Mouse (Mus musculus) cerebellum, adult 11 months (tissue): ENCODE measurements around the gene Lgals3bp.

Experiments used
- DNase-seq: peaks from one replicate; pipeline ENCODE4 v3.0.0; 2022

The Lgals3bp gene

DNA sequence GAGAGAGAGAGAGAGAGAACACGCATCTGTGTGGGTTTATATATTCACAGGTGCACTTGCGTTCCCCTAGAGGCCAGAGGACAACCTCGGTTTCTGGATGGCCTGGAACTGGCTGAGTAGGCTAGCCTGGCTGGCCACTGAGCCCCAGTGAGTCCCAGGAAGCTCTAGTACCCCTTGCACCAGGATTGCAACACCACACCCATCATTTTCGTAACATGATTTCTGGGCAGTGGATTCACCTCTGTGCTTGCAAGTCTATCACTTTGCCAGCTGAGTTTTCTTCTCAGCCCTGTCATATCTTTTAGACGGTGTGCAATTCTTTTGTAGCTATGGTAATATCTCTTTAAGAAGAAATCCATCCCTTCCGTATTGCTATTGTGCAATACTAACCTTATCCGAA is 18.4 kb upstream of the Lgals3bp start:
- no peak for DNase-seq

DNA sequence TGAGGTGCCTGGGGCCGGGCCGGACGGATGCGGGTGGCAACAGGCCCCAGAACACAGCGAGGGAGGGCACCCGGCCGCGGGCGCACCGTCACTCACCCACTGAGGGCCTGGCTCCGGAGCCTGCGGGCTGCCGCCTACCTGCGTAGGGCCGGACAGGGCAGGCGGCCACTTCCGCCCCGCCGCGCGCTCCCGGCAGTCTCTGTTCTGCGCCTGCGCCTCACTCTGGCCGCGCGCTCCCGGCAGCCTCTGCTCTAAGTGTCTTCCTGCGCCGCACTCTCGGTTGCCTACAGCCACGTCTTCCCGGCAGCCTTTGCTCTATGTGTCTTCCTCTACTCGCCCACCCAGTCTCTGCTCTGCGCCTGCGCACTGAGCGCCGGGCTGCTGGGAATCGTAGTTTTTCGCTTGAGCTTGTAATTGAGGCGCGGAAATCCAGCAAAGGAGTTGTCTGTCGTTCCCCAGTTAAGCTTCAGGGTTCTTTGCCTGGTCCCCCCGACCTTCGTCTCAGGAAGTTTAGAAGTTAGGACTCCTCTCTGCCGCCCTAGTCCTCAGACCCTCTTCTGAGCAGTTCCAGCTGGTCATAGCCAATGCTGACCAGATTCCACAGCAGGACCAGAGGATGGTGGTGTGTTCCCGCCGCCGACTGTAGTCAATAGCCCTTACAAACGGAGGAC is 17.1 kb upstream of the Lgals3bp start, which contains the start of gene Cant1:
Gene Cant1, minus strand, starts transcription at position 253 of the 671 bp plus-strand sequence.
- peak; percentile 98 for DNase-seq

DNA sequence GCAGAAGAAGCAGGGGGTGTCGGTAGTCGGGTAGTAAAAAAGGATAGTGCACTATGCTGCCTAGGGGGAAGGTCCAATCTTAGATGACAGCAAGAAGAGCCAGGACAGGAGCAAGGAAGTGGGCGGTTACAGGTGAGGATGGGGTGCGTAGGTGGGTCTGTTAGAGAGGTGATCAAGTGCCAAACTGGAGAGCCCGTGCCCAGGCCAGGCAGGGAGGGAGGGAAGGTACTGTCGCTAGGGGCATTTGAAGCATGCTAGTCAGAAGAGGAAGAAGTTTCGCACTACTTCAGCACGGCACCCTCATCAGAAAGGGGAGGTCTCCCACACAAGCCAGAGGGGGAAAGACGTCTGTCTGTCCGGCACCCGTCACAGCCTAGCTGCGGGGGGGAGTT is 16.5 kb upstream of the Lgals3bp start:
- no peak for DNase-seq

DNA sequence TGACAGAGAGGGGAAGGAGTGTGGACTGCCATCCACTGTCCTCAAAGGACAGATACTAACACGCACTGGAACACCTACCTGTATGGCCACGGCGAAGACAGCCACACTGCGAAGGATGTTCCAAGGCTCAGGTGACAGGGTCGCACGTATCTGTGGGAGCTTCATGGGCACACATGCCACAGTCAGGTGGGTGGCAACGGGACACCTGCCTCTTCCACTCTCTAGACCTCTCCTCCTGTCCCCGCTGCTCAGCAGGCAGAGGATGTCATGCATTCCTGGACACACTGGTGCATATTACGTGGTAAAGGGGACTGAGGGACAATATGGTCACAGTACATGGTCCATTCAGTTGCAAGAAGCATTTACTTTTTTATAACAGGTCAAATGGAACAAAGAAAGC is 15.6 kb upstream of the Lgals3bp start:
- no peak for DNase-seq

DNA sequence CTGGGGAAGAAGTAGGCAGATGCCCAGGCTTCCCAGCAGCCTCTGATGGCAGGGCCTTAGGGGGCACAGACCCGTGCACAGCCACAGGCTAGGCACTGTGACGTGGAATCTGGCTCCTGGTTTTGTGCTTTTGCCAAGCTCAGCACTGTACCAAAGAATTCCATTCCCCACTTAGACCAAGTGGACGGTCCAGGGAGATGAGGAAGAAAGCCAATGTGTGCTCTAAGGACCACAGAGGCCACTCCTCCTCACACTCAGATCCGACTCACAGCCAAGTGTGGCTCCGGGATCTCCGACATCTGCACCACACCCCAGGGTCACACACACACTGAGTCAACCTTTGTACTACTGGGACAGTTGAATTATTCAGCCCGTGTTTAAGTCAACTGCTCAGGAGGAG is 14.2 kb upstream of the Lgals3bp start:
- no peak for DNase-seq

DNA sequence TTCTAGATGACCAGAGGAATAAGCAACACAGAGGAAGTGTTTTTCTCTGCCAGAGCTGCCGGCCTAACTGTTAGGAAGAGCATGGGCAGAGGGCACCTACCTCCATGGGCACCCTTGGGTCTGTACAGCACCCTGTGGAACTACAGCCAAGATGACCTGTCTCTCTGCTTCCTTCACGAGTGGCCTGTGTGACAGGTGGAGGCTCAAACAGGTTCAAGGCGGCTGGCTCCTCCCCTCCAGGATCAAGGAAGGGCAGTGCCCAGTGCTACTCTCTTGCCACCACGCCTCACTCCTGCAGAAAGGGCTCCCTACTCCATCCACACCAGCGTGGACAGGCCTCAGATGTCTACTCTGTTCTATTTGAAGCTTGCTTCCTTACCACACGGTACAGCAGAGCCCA is 13.7 kb upstream of the Lgals3bp start:
- no peak for DNase-seq

DNA sequence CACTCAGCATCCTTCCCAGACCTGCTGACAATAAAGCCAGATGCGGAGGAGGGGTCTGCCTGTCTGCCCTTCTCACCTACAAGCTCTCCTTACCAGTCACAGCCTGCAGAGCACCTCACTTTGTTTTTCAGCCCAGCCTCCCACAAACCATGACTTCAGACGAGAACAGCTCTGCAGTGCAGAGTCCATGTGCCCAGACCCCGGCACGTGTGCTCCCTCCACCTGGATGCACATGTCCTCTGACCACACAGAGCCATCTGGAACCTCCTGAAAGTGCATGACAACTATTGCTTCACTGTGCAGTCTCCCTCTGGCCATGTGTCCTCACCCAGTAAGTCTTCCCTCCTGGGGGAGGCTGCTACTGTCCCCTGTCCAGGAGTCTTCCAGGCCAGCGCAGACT is 12.4 kb upstream of the Lgals3bp start:
- DNase-seq, result no peak

DNA sequence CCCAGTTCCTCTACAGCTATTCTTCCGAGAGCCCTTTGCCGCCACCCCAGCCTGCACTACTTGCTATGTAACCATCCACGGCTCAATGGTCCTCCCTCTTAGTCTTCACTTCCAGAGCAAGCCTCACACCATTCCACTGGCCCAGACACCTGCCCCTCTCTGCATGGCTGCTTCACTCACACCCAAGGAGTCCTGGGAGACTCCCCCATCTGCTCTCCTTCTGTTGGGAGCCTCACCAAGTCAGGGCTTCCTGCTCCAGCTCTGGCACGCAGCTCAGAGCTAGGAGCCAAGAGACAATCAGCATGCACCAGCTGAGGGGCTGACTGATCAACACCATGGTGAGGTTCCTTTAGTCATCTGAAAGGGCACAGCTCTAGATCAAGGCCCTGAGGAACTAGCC is 11.2 kb upstream of the Lgals3bp start:
- no peak for DNase-seq

DNA sequence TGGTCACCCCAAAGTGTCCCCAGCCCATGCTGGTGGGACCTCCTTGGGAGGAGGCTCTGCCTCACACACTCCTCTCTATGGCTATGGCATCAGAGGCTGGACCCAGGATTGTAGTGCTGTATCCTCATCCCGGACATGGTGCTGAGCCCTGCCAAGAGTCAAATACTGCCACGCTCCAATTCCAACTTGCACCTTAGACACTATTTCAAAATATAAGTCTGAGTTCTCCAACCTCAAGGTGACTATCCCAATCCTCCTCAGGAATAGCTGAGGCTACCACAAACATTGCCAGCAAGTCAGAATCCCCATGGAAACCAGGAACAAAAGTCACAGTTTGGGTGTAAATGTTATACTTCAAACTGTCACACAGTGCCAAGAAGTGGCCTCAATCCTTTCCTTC is 10.7 kb upstream of the Lgals3bp start:
- DNase-seq, result no peak

DNA sequence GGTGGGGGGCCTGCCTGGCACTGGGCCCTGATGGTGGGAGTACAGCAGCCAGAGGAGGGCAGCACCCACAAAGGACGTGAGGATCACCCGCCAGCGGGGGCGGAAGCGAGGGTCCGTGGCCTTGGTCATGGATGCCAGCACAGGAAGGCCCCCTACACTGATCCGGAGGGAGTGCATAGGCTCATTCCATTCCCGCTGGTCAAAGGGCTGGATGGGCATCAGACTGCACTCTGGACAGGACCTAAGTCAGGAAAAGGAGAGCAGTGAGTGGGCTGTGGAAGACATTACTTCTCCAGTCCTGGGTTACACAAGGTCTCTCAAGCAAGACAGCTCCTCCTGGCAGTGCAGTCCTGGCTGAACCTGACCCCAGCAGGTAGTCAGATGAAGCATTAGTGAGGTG is 9.4 kb upstream of the Lgals3bp start:
- DNase-seq, result no peak

DNA sequence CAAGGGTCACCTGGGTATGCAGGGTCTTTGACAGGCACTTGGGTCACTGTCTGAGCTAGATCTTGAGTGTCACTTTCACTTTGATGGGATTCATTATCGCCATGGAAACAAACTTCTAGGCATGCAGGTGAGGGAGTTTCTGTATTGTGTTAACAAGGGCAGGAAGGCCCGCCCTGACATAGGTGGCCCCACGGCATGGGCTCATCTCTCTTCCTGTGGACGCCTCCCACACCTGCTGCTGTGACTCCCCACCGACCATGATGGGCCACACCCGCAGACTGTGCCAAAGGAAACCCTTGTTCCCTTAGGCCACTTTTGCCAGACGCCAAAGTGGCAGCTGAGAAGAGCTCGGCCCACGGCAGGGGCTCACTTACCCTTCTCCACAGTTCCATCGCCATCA is 8.6 kb upstream of the Lgals3bp start:
- no peak for DNase-seq

DNA sequence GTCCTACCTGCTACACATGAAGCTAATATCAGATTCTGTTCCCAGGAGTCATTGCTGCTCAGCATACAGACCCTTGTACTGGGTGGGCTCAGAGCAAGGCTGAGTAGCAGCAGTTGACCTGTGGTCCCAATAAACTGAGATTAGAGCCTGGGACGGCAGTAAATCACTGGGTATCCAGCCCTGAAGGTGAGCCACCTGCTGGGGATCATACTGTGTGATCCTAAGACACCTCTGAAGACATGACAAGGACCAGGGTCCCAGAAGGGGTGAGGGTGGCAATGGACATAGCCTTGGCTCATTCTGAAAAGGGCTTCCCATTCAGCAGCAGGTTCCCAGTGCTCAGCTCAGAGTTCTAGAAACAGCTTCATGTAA is 8.2 kb upstream of the Lgals3bp start:
- no peak for DNase-seq

DNA sequence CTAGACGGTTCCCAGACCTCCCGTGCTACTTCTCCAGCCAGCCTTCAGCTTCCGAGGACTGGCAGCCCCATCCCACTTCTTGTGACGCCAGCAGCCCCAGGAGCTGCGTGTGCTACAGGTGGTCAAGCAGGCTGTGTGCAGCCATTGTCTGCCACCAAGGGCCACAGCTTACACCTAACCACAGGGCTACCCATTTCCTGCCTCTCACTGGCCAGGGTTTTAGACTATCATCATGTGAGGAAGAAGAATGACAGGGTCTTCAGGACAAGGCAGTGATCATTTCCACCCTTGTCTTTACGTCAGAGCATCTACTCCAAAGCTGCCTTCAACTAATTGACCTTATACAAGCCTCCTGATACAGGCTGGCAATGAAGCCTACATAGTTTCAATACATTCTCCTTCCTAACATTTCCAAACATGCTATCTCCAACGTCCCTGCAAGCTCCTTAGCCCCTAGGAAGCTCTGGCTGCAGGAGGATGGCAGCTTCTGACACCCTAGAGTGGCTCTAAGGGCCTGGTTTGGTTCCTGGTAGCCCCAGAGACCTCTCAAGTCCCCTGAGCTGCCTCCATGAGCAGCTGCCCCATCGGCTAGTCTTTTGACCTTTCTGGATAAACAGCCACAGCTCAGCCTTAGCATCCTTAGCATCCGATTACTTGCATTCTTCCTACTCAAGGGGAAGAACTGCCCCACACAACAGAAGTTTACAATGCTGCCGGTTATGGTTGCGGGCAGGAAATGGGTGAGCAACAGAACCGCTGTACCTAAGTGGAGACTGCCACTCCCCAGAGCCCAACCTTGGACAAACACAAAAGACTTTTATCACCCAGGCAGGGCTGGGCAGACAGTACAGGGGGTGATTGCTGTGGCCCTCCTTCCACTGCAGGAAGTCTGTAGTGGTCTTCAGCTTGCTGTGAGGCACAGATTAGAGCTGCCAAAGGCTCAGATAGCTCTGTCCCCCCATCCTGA is 7.5 kb upstream of the Lgals3bp start:
- no peak for DNase-seq

DNA sequence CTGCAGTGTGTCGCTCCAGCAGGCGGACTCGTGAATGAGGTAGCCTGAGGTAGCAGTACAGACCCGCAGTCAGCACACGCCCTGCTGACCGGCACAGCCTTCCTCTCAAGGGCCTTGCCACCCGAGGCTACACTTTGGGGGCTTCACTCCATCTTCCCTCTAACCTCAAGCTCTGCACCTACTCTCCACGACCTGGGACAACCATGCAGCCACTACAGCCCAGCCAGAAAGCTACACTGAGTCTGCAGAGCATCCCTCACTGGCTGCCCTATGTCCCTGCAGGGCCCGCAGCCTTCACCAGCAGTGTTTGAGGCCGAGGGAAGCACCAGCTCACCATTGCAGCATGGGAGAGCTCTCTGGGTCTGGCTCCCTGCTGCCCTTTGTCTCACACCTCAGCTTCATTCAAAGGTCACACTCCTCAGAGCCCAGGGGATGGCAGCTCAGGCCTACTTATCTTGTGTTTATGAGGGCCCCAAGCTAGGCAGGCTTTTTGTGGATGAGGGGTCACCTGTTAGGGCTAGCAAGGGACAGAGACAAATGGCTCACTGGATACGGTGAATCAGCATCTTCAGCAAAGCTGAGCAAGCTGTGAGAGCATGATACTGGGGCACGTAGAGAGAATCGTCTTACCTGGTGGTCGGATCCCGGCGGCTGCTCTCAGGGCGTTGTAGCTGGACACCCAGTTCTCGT is 6.3 kb upstream of the Lgals3bp start:
- no peak for DNase-seq

DNA sequence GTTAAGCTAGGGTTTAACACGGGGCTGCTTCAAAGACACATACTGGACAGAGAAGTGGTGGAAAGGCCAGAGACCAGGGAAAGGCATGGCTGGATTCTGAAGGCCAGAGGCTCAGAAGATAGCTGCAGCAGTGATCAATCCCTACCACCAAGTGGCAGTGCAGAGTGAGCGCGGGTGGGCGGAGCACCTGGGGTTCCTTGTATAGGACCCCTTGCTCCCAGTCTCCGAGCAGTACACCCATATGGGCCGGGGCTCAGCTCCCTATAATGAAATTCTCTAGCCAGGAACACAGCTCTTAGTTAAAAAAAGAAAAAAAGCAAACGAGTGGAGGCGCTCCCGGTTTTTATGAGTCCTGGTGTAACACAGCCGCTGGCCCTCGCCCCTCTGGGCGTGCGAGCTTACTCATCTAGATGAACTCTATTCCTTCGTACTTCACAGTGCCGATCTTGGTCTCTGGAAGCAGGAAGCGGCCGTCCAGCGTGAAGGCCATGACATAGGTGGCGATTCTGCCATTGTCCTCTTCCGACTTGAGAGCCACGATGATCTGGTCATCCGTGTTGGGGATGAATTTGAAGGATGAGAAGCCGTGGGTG is 5.5 kb upstream of the Lgals3bp start:
- DNase-seq, result peak; percentile 42

DNA sequence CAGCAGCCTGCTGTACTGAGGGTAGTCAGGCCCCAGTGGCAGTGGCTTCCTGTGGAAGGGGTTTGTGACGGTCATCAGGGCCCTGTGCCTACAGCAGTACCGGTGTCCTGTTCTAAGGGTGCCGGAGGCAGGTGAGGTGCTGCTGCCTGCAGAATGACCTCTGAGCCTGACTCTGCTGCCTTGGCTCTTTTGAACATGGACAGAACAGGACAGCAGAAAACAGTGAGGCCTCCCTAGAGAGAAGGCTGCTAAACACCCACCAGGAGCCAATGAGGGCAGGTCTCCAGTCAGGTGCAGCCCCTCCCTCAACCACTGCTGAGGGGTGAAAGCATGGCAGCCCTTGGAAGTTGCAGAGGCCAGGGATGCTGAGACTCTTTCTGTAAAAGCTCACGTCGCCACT is 4.6 kb upstream of the Lgals3bp start:
- peak; percentile 7 for DNase-seq

DNA sequence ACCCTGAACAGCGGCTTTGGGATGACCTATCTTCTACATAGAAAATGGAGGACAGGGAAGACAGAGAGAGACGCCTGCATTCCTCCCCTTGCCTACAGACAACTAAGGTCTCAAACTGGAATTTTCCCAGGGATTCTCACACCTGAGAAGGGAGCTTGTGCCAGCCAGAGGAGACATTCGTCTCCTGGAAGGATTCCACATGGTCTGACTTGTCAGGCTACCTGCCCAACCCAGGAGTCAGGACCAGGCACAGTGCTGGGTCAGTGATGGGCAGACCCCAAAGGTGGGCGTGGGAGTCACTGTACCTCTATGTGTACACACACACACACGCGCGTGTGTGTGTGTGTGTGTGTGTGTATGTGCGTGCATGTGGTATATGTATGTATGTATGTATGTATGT is 3.4 kb upstream of the Lgals3bp start:
- peak; percentile 9 for DNase-seq

DNA sequence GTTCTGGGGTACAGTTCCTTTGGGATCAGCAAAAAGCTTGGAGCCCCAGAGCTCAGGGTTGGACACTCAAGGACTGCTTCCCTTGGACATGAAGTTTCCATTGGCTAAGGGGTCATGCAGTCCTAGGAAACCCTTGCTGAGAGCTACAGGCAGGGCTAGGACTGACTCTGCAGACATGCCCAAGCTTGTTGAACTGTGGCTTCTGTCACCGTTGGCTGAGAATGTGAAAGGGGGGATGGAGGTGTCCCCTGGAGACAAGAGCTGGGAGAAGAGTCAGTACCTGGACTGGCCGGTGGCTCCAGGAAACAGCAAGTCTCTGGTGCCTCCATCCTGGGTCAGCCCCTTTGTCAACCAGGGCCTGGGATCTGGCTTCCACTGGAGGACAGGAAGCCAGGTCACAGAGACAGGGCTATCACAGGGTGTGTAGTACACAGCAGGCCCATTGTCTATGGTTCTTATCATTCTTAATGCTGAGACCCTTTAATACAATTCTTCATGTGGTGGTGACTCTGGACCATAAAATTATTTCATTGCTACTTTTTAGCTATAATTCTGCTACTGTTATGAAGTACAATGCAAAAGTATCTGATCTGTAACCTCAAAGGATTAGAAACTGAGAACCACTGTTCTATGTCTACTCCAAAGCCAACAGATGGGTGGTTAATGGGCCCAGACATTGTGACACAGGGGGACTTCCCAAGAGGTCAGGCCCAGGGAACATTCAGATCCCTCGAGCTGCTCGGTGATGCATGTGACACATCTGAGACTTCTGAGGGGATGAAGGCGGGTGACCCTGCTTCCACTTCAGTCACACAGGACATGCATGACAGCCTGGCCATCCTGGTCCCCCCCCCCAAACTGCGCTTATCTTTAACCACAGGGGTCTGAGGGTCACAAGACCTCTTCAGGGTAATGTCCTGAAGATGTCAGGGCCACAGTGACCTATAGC is 2.3 kb upstream of the Lgals3bp start:
- peak; percentile 9 for DNase-seq

DNA sequence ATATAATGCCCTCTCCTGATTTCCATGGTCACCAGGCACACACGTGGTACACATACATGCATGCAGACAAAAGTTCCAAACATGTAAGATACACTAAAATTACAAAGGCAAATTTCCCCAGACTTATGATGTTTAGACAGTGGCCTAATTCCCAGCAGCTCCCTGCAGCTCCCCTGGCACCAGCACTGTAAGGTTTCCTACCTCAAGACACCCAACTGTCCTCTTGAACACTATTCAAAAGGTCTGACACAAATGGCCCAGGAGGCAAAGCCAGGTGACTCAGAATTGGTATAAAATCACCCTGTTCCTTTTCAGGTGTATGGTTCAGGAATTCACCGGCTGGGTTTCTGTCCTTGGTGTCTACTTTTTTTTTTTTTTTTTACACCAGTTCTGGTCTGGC is 1.3 kb upstream of the Lgals3bp start:
- DNase-seq, result peak; percentile 7

DNA sequence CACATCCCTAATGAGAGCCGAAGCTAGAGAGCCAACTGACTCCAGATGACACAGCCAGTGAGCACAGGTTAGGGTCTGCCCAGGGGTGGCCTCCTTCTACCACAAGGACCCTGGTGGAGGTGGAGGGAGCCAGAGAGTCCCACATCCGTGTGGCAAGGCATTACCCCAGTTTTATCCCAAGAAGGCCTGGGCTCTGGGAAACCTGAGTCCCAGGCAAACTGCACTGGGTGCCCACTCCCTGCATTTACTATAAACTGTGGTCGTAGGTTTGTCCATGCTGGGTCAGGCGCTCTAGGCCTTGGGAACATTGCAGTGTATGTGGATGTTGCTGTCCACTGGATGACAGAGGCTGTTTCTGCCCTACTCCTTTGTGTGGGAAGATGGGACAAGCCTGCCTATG is 697 bp downstream of the Lgals3bp start:
- peak; percentile 8 for DNase-seq

DNA sequence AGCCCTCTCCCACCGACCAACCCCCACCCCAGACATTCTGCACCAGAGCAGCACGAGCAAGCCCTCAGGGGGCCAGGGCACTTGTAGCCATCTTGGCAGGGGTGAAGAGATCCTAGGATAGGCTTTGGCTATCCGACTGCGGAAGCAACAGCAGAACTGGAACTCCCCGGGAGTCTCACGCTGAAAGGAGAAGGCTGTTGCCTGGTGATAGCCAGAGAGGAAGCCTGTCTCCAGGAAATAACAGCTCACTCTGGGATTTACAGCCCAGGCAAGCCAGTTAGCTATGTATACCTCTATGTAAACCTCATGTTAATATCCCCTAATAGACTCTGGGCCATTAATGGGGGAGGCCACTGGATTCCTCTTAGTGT is 1.3 kb downstream of the Lgals3bp start:
- peak; percentile 15 for DNase-seq

DNA sequence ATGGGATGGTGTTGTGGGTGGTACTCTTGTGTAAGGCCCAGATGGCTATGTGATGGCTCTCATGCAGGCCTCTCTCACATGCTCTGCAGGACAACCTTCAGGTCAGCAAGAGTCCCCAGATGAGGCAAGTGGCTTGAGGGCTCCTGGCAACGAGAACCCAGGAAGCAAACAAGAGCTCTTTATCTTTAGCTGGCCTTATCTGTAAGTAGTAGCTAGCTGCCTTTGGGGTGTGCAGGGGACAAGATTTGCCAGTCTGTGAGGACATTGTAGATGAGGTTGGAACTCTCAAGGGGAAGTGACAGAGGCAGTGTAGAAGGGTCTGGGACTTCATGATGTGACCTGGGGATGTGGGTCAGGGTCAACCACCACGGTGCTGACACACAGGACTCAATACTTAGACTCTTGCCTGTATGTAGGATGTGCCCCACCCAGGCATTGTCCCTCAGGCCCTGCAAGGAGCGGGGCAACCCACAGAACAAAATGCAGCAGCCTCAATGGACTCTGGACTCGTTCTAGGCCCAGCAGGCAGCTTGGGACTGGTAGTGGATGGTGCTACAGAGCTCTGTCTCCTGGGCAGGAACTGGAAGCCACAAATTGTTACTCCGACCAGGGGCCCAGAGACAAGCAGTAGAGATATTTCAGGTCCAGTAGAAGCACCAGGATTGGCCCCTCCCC is 1.9 kb downstream of the Lgals3bp start:
- DNase-seq, result peak; percentile 12
